Mouse (Mus musculus) forebrain, postnatal 0 days (tissue): ENCODE data around the gene Ube2b. TPM values are rescaled to one million over a fixed set of nuclear protein-coding genes. Genes with fewer than 3 reads are reported as not detected.

Source experiments
- ATAC-seq: fragments of 200-750 bp; cut with Nextera tagmentation; 2 replicates; pipeline ENCODE4 v1.8.0; 2017; ENCODE audit warnings: mild to moderate bottlenecking, moderate library complexity
- DNase-seq: peaks from one replicate; pipeline ENCODE4 v3.0.0-alpha.2; 2015
- H3K27ac ChIP-seq: fragments of 300-500 bp; sonication (generic); 2 replicates; pipeline ENCODE4 v1.5.1; 2014; ENCODE audit warnings: low read depth, mild to moderate bottlenecking, antibody characterized with exemption, low read length, moderate library complexity, mixed read lengths
- H3K27me3 ChIP-seq: fragments of 300-500 bp; sonication (generic); 2 replicates; pipeline ENCODE4 v1.6.1; 2014; ENCODE audit warnings: mild to moderate bottlenecking, low read length, mixed read lengths; ENCODE audit not compliant: insufficient read depth
- H3K36me3 ChIP-seq: fragments of 300-500 bp; sonication (generic); 2 replicates; pipeline ENCODE4 v1.6.1; 2014; ENCODE audit warnings: mild to moderate bottlenecking, moderate library complexity; ENCODE audit not compliant: insufficient read depth
- H3K4me1 ChIP-seq: fragments of 300-500 bp; sonication (generic); 2 replicates; pipeline ENCODE4 v1.6.1; 2014; ENCODE audit warnings: antibody characterized with exemption; ENCODE audit not compliant: insufficient read depth
- H3K4me2 ChIP-seq: fragments of 300-500 bp; sonication (generic); 2 replicates; pipeline ENCODE4 v1.6.1; 2014; ENCODE audit warnings: low read depth, mild to moderate bottlenecking, moderate library complexity
- H3K4me3 ChIP-seq: fragments of 300-500 bp; sonication (generic); 2 replicates; pipeline ENCODE4 v1.5.1; 2014; ENCODE audit warnings: low read depth, low read length, mixed read lengths
- H3K9ac ChIP-seq: fragments of 300-500 bp; sonication (generic); 2 replicates; pipeline ENCODE4 v1.6.1; 2014; ENCODE audit warnings: mild to moderate bottlenecking
- H3K9me3 ChIP-seq: fragments of 300-500 bp; sonication (generic); 2 replicates; pipeline ENCODE4 v1.6.1; 2016; ENCODE audit warnings: low read length
- CTCF ChIP-seq: sonication (generic); IDR thresholded peaks from 2 replicates; pipeline ENCODE4 v1.5.1; 2016; ENCODE audit warnings: antibody characterized with exemption, control low read depth, low read depth
- WGBS: fragments of 180-500 bp; shearing (Covaris S2); extraction: QIAGEN DNeasy Blood & Tissue Kit; methylation state at CpG from one replicate; pipeline ENCODE4 v1.1.7; 2014; 5-methylcytosine and 5-hydroxymethylcytosine counted together
- polyA plus RNA-seq: library from polyadenylated mRNA; unstranded; fragments of >200 nt; fragmentation: Nextera tagmentation; extraction: Ambion mirVana; gene quantifications from 2 replicates; pipeline ENCODE4 v1.2.1, GENCODE M21; 2015
- total RNA-seq: library from RNA; depleted of rRNA; stranded (reverse); fragments of >200 nt; gene quantifications from 2 replicates; pipeline ENCODE4 v1.2.3, GENCODE M21; 2014

The Ube2b gene
- total and polyA plus RNA-seq, 2 experiments from 2014 or later: 162 to 249 TPM

DNA sequence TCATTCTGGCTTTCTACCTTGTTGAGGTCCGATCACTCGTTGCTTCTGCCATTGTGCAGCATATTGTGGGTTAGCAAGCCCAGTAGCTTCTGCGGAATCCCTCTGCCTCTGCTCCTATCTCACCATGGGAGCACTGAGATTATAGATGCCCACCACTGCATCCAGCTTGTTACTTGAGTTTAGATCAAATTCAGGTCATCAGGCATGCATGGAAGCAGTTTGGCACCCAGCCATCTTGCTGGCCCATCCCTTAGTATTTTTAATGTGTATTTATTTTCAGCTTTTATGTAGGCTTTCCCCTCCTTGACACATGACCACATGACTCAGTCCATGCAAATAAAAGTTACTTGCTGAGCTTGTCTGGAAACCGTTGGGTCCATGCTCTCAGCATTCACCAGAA, 42.8 kb downstream of the Ube2b start:
- Histone ChIP-seq H3K4me2 (no peak overlapping the region), H3K36me3 (no peaks in the 10 kb centered on the region), H3K4me1 (no peaks in the 10 kb centered on the region), H3K4me3 (no peak overlapping the region), H3K27me3 (no peaks in the 10 kb centered on the region), H3K27ac (no peak overlapping the region), H3K9me3 (no peaks in the 10 kb centered on the region), H3K9ac (no peak overlapping the region)
- no peak for DNase-seq
- ATAC-seq: no peak
- WGBS: 86% methylated on average over 4 of the region's 4 CpGs
- no peak for TF ChIP-seq CTCF

DNA sequence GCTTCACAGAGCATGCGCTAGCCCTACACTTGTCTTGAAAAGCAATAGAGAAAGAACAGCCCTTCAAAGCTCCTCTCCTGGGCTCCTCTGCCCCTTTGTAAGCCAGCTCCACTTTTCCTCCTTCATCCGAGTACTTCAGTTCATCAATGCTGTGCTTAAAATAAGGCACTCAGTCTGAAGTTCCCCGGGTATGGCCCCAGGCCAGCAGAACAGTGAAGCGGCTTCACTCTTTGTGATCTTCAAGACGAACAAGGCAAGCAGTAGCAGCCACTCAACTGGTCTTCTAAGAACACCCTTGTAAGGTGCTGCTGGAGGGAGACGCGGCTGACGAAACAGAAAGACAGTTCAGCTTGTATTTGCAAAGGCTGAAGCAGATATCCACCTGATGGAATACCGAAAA, 44.5 kb downstream of the Ube2b start:
- DNase-seq: no peak
- no peak overlapping the region for H3K9ac ChIP-seq
- H3K4me3 ChIP-seq: no peak overlapping the region
- H3K9me3 ChIP-seq: no peaks in the 10 kb centered on the region
- H3K27me3 ChIP-seq: no peaks in the 10 kb centered on the region
- no peaks in the 10 kb centered on the region for H3K36me3 ChIP-seq
- no peak for TF ChIP-seq CTCF
- H3K4me2 ChIP-seq: no peak overlapping the region
- 67% methylated on average over 9 of the region's 9 CpGs for WGBS
- H3K4me1 ChIP-seq: no peaks in the 10 kb centered on the region
- H3K27ac ChIP-seq: no peak overlapping the region
- no peak for ATAC-seq

- no peak overlapping the region for H3K4me2 ChIP-seq
- H3K27me3 ChIP-seq: no peaks in the 10 kb centered on the region
- H3K36me3 ChIP-seq: no peaks in the 10 kb centered on the region
- TF ChIP-seq CTCF: no peak
- no peak overlapping the region for H3K4me3 ChIP-seq
- DNase-seq (no peak), ATAC-seq (no peak)
- 62% methylated on average over 5 of the region's 5 CpGs for WGBS
- no peaks in the 10 kb centered on the region for H3K9me3 ChIP-seq
- H3K9ac ChIP-seq: no peak overlapping the region
- no peak overlapping the region for H3K27ac ChIP-seq
- H3K4me1 ChIP-seq: no peaks in the 10 kb centered on the region
These were observed 48.6 kb downstream of the Ube2b start for GRCm38 (mm10) chr11:51951861-51952420.

GRCm38 (mm10) chr11:51949919-51950318, 50.6 kb downstream of the Ube2b start:
- Histone ChIP-seq H3K9ac (no peak overlapping the region), H3K27ac (no peak overlapping the region), H3K4me1 (no peaks in the 10 kb centered on the region), H3K4me2 (no peak overlapping the region), H3K4me3 (no peak overlapping the region), H3K27me3 (no peaks in the 10 kb centered on the region), H3K9me3 (no peaks in the 10 kb centered on the region), H3K36me3 (no peaks in the 10 kb centered on the region)
- DNase-seq: no peak
- 91% methylated on average over 9 of the region's 9 CpGs for WGBS
- no peak for TF ChIP-seq CTCF
- no peak for ATAC-seq

- no peak overlapping the region for H3K4me2 ChIP-seq
- ATAC-seq (no peak), DNase-seq (no peak)
- H3K27ac ChIP-seq: no peak overlapping the region
- H3K4me1 ChIP-seq: no peaks in the 10 kb centered on the region
- no peaks in the 10 kb centered on the region for H3K27me3 ChIP-seq
- no peaks in the 10 kb centered on the region for H3K36me3 ChIP-seq
- 84% methylated on average over 9 of the region's 9 CpGs for WGBS
- TF ChIP-seq CTCF: no peak
- H3K4me3 ChIP-seq: no peak overlapping the region
- no peaks in the 10 kb centered on the region for H3K9me3 ChIP-seq
- no peak overlapping the region for H3K9ac ChIP-seq
These were observed 51.3 kb downstream of the Ube2b start for GRCm38 (mm10) chr11:51949155-51949840.

- Histone ChIP-seq H3K27ac (no peak overlapping the region), H3K4me3 (no peak overlapping the region), H3K9ac (no peak overlapping the region), H3K36me3 (no peaks in the 10 kb centered on the region), H3K4me2 (no peak overlapping the region), H3K27me3 (no peaks in the 10 kb centered on the region), H3K9me3 (no peaks in the 10 kb centered on the region), H3K4me1 (no peaks in the 10 kb centered on the region)
- TF ChIP-seq CTCF: no peak
- ATAC-seq (no peak), DNase-seq (peak; percentile 29)
- 66% methylated on average over 6 of the region's 6 CpGs for WGBS
These were observed 54.4 kb downstream of the Ube2b start for GRCm38 (mm10) chr11:51946144-51946543.

GRCm38 (mm10) chr11:51945548-51945947, 55.0 kb downstream of the Ube2b start:
- H3K9me3 ChIP-seq: no peaks in the 10 kb centered on the region
- H3K36me3 ChIP-seq: no peaks in the 10 kb centered on the region
- no peaks in the 10 kb centered on the region for H3K27me3 ChIP-seq
- no peak for TF ChIP-seq CTCF
- no peak overlapping the region for H3K4me2 ChIP-seq
- H3K9ac ChIP-seq: no peak overlapping the region
- H3K4me1 ChIP-seq: no peaks in the 10 kb centered on the region
- 0 out of 2 replicates have a peak overlapping the region, but pooled peaks have one; percentile 15 for H3K27ac ChIP-seq
- H3K4me3 ChIP-seq: no peak overlapping the region
- DNase-seq (peak; percentile 32), ATAC-seq (peak; percentile 44)
- 37% methylated on average over 8 of the region's 8 CpGs for WGBS
